Mouse (Mus musculus): ENCODE results near the gene Retreg1.
"Not testable (repeated sequence)": the region's sequence is repeated elsewhere in the genome, so short reads cannot be mapped to it uniquely, and the experiment has no call there.

Gene Retreg1

GRCm38 (mm10) chr15:25948257-25949223 lies 105.6 kb downstream of the Retreg1 start:
- DNase-seq (ENCODE audit: low spot score): no peak

- no peak for DNase-seq (ENCODE audit: low spot score)
These were observed 106.7 kb downstream of the Retreg1 start for GRCm38 (mm10) chr15:25949696-25950095.

DNA sequence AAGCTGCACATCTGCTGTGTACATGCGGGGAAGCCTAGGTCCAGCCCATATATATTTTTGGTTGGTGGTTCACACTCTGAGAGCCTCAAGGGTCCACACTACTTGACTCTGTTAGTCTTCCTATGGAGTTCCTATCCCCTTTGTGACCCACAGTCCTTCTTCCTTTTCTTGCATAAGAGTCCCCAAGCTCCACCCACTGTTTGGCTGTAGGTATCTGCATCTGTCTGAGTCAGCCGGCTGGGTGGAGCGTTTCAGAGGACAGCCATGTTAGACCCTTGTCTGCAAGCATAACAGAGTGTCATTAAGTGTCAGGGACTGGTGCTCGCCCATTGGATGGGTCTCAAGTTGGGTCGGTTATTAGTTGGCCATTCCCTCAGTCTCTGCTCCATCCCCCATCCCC lies 107.6 kb downstream of the Retreg1 start:
- DNase-seq (ENCODE audit: low spot score): no peak

- DNase-seq (ENCODE audit: low spot score): no peak
These were observed 108.1 kb downstream of the Retreg1 start for GRCm38 (mm10) chr15:25951037-25951436.

- DNase-seq (ENCODE audit: low spot score): no peak
These were observed 113.0 kb downstream of the Retreg1 start for GRCm38 (mm10) chr15:25956001-25956400.

- no peak for DNase-seq (ENCODE audit: low spot score)
These were observed 113.6 kb downstream of the Retreg1 start for GRCm38 (mm10) chr15:25956422-25957117.

- no peak for DNase-seq (ENCODE audit: low spot score)
These were observed 114.7 kb downstream of the Retreg1 start for GRCm38 (mm10) chr15:25957651-25958050.

- peak; percentile 29 for DNase-seq (ENCODE audit: low spot score)
These were observed 116.4 kb downstream of the Retreg1 start for GRCm38 (mm10) chr15:25959375-25959774.

DNA sequence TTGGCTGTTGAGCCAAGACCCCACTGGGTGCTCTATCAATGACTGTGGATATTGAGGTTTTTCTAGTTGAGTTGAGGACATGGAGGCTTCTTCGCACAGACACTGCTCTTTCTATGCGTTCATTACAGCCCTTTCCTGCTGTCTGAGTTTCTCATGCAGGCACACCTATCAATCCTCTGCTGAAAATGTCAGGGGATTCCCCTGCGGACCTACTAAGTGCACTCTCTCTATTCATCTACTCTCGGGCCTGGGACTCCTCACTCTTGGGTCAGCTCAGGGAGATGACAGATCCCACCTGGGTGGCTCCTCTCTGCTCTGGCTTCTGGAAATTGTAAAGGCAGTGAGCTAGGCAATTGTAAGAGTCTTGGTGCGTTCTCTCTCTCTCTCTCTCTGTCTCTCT lies 117.3 kb downstream of the Retreg1 start:
- DNase-seq (ENCODE audit: low spot score): no peak

- no peak for DNase-seq (ENCODE audit: low spot score)
These were observed 123.3 kb downstream of the Retreg1 start for GRCm38 (mm10) chr15:25966220-25966774.

- DNase-seq (ENCODE audit: low spot score): no peak
These were observed 128.6 kb downstream of the Retreg1 start for GRCm38 (mm10) chr15:25971596-25971995.

GRCm38 (mm10) chr15:25972758-25973157 lies 129.8 kb downstream of the Retreg1 start:
- no peak for DNase-seq (ENCODE audit: low spot score)

- DNase-seq (ENCODE audit: low spot score): no peak
These were observed 131.4 kb downstream of the Retreg1 start for GRCm38 (mm10) chr15:25974352-25974751.

DNA sequence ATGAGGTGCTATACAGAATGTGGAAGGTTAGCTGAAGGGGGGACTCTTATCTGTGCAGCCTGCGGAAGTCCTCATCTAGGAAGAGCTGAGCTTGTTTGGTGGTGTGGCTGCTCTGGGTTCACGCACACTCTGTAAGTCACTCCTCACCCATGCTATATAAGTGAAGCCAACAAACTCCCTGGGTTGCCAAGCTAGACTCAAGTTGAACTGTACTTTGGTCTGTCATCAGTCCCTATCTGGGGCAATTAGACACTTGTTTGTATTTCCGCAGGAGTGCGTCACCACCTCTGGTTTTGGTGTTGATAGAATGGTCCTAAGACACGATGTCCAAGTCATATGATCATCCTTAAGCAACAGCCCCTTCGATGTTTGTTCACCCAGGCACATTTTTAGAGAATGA lies 132.8 kb downstream of the Retreg1 start:
- peak; percentile 33 for DNase-seq (ENCODE audit: low spot score)

DNA sequence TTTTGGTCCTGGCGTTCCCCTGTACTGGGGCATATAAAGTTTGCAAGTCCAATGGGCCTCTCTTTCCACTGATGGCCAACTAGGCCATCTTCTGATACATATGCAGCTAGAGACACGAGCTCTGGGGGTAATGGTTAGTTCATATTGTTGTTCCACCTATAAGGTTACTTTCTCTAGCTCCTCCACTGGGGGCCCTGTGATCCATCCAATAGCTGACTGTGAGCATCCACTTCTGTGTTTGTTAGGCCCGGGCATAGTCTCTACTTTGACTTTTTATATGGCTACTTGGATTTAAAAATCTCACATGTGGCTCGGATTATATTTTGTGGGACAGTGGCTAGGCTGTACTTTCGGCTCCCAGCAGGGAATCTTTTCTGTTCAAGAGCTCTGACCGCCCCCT lies 140.6 kb downstream of the Retreg1 start:
- DNase-seq (ENCODE audit: low spot score): not testable (repeated sequence)

GRCm38 (mm10) chr15:25984067-25984733 lies 141.2 kb downstream of the Retreg1 start, which contains the start of gene Zfp622:
Zfp622 (plus strand) TSS chr15:25984366.
- peak; percentile 97 for DNase-seq (ENCODE audit: low spot score)

- peak; percentile 45 for DNase-seq (ENCODE audit: low spot score)
These were observed 141.9 kb downstream of the Retreg1 start for GRCm38 (mm10) chr15:25984734-25985492.

DNA sequence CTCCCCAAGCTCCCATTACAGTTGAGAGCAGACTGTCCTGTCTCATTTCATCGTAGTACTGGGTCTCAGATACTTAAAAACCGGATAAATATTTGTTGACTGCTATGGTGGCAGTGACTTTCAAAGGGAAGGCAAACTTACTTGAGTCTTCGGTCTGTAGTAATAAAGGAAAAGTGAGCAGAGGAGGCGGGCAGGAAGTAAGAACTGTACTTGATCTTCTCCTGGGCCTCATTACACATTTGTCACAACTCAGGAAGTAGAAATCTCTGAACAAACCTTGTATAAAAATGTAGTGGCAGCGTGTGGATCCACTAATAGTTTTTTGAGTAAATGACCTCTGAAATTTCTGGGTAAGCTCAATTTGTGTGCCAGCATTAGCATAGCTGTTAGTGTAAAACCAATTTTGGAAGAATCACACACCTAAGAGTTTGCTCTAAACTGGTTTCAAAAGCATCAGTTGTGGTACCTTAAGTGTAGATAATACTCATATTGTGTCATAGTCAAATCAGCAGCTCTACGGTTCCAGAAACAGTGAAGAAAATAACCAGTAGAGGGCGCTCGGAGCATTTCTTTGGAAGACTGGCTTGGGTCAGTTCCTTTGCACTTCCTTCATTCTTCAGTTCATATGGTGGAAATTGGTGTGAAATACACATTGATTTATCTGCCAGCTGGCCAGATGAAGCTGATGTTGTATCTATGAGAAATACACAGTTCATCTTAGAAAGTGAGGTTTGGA lies 150.2 kb downstream of the Retreg1 start:
- DNase-seq (ENCODE audit: low spot score): no peak

DNA sequence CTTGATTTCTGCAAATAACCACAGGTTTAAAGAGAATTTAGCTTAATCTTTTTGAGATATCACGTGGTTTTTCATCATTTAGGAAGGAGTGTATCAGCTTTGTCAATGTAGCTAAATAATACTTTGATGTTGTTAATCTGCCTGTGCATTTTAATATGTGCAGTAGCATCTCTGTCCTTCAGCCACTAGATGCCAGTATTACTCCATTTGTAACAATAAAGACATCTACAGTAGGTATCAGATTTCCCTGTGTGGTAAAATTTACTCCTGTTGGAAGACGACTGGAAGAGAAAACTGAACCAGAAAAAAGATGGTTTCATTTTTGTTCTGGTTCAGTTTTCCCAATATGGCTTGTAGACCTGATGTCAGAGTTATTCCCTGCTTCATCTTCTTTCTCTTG lies 152.5 kb downstream of the Retreg1 start:
- no peak for DNase-seq (ENCODE audit: low spot score)

DNA sequence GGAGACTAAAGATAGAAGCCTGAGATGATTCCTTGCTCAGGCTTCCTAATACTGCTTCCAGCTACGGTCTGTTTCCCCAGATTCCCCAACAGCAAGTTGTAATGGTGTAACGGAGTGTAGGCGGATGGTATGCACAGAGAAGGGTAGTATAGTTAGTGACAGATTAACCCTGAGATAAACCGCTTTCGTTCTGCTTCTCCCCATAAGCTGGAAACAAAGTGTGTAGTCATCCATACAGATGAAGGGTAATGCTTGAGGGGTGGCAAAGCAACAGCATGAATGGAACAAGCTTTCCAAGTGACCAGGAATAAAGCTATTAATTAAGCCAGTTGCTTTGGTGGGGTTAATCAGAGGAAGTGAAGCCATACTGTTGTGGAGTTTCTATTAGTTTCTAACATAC lies 156.6 kb downstream of the Retreg1 start:
- not testable (repeated sequence) for DNase-seq (ENCODE audit: low spot score)

DNA sequence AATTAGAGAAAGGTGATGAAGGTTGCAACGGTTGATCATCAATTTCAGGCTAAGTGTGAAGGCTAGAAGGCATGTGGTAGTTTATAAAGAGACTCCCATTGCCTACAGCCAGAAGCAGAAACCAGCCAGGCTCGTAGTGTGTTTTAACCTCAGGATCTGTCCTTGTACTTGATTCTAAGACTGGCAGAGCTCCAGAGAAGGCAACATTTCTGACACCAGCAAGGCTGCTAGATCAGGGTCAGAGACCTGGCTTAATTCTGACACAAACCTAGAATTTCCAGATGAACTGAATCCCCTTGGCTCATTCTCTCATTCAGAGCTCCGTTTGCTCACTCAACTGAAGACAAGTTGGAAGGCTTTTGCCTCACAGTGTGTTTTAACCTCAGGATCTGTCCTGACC lies 165.6 kb downstream of the Retreg1 start:
- no peak for DNase-seq (ENCODE audit: low spot score)

All from yolk sac, embryonic 10.5 days (tissue).